Mouse (Mus musculus) midbrain, embryonic 15.5 days (tissue): ENCODE results near the gene Slc35a5. TPM values are rescaled to one million over a fixed set of nuclear protein-coding genes. Genes with fewer than 3 reads are reported as not detected.

Experiments
- polyA plus RNA-seq: library from polyadenylated mRNA; unstranded; fragments of >200 nt; fragmentation: Nextera tagmentation; extraction: Ambion mirVana; gene quantifications from 2 replicates; pipeline ENCODE4 v1.2.1, GENCODE M21; 2015

The Slc35a5 gene
- polyA plus RNA-seq, 1 experiment from 2014 or later, result 34.6 TPM

Other genes starting within 250 kb of the Slc35a5 start
- gene Cd200r3, start 215.0 kb downstream of the Slc35a5 start, polyA plus RNA-seq, result not detected in 2 replicates
- 7.0 and 7.8 TPM in 2 replicates for gene Ccdc80, start 65.3 kb downstream of the Slc35a5 start, polyA plus RNA-seq
- 53.8 and 56.7 TPM in 2 replicates for gene Atg3, start 79 bp upstream of the Slc35a5 start, polyA plus RNA-seq
- 0.13 and 0.14 TPM in 2 replicates for gene Btla, start 65.6 kb upstream of the Slc35a5 start, polyA plus RNA-seq